Mouse (Mus musculus) stomach, postnatal 0 days (tissue): ENCODE results near the gene Cacng2. TPM values are rescaled to one million over a fixed set of nuclear protein-coding genes. Genes with fewer than 3 reads are reported as not detected.

ENCODE experiments used
- ATAC-seq: fragments of 200-750 bp; cut with Nextera tagmentation; 2 replicates; pipeline ENCODE4 v1.8.0; 2017; ENCODE audit not compliant: low FRiP score, low TSS enrichment
- DNase-seq: peaks from one replicate; pipeline ENCODE4 v3.0.0-alpha.2; 2016; ENCODE audit warnings: low spot score
- H3K27ac ChIP-seq: fragments of 300-500 bp; sonication (generic); replicated peaks from 2 replicates; pipeline ENCODE4 v1.5.1; 2014; ENCODE audit warnings: mild to moderate bottlenecking, control low read depth
- H3K27me3 ChIP-seq: fragments of 300-500 bp; sonication (generic); 2 replicates; pipeline ENCODE4 v1.6.1; 2014; ENCODE audit warnings: low read length; ENCODE audit not compliant: control insufficient read depth, insufficient read depth
- H3K36me3 ChIP-seq: fragments of 300-500 bp; sonication (generic); 2 replicates; pipeline ENCODE4 v1.6.1; 2014; ENCODE audit warnings: low read length, mixed read lengths; ENCODE audit not compliant: control insufficient read depth, insufficient read depth
- H3K4me1 ChIP-seq: fragments of 300-500 bp; sonication (generic); replicated peaks from 2 replicates; pipeline ENCODE4 v1.6.1; 2014; ENCODE audit warnings: antibody characterized with exemption; ENCODE audit not compliant: control insufficient read depth, insufficient read depth
- H3K4me2 ChIP-seq: fragments of 300-500 bp; sonication (generic); replicated peaks from 2 replicates; pipeline ENCODE4 v1.6.1; 2014; ENCODE audit warnings: low read depth, mild to moderate bottlenecking, control low read depth, moderate library complexity
- H3K4me3 ChIP-seq: fragments of 300-500 bp; sonication (generic); 2 replicates; pipeline ENCODE4 v1.5.1; 2014; ENCODE audit warnings: low read depth, low read length, control low read depth
- H3K9ac ChIP-seq: fragments of 300-500 bp; sonication (generic); 2 replicates; pipeline ENCODE4 v1.6.1; 2014; ENCODE audit warnings: mild to moderate bottlenecking, low read length, control low read depth, mixed read lengths
- H3K9me3 ChIP-seq: fragments of 300-500 bp; sonication (generic); 2 replicates; pipeline ENCODE4 v1.6.1; 2016; ENCODE audit warnings: low read length; ENCODE audit not compliant: control insufficient read depth
- CTCF ChIP-seq: IDR thresholded peaks from 2 replicates; pipeline ENCODE4 v1.5.1; 2016; ENCODE audit warnings: antibody characterized with exemption, low read depth, mild to moderate bottlenecking, moderate library complexity
- EP300 ChIP-seq: optimal IDR thresholded peaks from 2 replicates; pipeline ENCODE3; 2016; ENCODE audit warnings: antibody characterized with exemption
- WGBS: fragments of 180-500 bp; shearing (Covaris S2); extraction: QIAGEN DNeasy Blood & Tissue Kit; methylation state at CpG from one replicate; pipeline ENCODE4 v1.1.7; 2014; 5-methylcytosine and 5-hydroxymethylcytosine counted together
- polyA plus RNA-seq: library from polyadenylated mRNA; unstranded; fragments of >200 nt; fragmentation: Nextera tagmentation; extraction: Ambion mirVana; gene quantifications from 2 replicates; pipeline ENCODE4 v1.2.1, GENCODE M21; 2015

Gene Cacng2
- polyA plus RNA-seq, 1 experiment from 2014 or later: 0.02 TPM

- 72% methylated on average over 9 of the region's 9 CpGs for WGBS
- no peak overlapping the region for H3K27ac ChIP-seq
- H3K27me3 ChIP-seq: no peaks in the 10 kb centered on the region
- ATAC-seq (no peak), DNase-seq (no peak)
- H3K9ac ChIP-seq: no peak overlapping the region
- H3K4me2 ChIP-seq: no peak overlapping the region
- no peak overlapping the region for H3K4me3 ChIP-seq
- H3K36me3 ChIP-seq: peaks cover 64% of the 10 kb centered on the region
- peaks cover 4% of the 10 kb centered on the region for H3K4me1 ChIP-seq
- no peaks in the 10 kb centered on the region for H3K9me3 ChIP-seq
- TF ChIP-seq EP300: no peak
- peak; percentile 13 for TF ChIP-seq CTCF
These were observed 154.7 kb downstream of the Cacng2 start for GRCm38 (mm10) chr15:77965117-77965528.

GRCm38 (mm10) chr15:77962447-77962846 lies 157.4 kb downstream of the Cacng2 start:
- ATAC-seq (no peak), DNase-seq (no peak)
- Histone ChIP-seq H3K27me3 (no peaks in the 10 kb centered on the region), H3K4me1 (no peaks in the 10 kb centered on the region), H3K36me3 (peaks cover 71% of the 10 kb centered on the region), H3K4me3 (no peak overlapping the region), H3K4me2 (no peak overlapping the region), H3K9me3 (no peaks in the 10 kb centered on the region), H3K27ac (no peak overlapping the region), H3K9ac (no peak overlapping the region)
- no peak for TF ChIP-seq CTCF
- WGBS: 96% methylated on average over 5 of the region's 5 CpGs

- H3K4me1 ChIP-seq: peaks cover 7% of the 10 kb centered on the region
- no peaks in the 10 kb centered on the region for H3K9me3 ChIP-seq
- H3K9ac ChIP-seq: no peak overlapping the region
- H3K27me3 ChIP-seq: no peaks in the 10 kb centered on the region
- TF ChIP-seq CTCF: no peak
- no peak for TF ChIP-seq EP300
- 89% methylated on average over 6 of the region's 6 CpGs for WGBS
- ATAC-seq (no peak), DNase-seq (no peak)
- no peak overlapping the region for H3K4me2 ChIP-seq
- H3K36me3 ChIP-seq: peaks cover 59% of the 10 kb centered on the region
- H3K27ac ChIP-seq: no peak overlapping the region
- H3K4me3 ChIP-seq: no peak overlapping the region
These were observed 159.1 kb downstream of the Cacng2 start for GRCm38 (mm10) chr15:77960693-77961092.

GRCm38 (mm10) chr15:77958071-77958470 lies 161.8 kb downstream of the Cacng2 start:
- H3K9me3 ChIP-seq: no peaks in the 10 kb centered on the region
- no peak overlapping the region for H3K27ac ChIP-seq
- WGBS: 54% methylated on average over 3 of the region's 3 CpGs
- no peak overlapping the region for H3K4me3 ChIP-seq
- H3K4me2 ChIP-seq: no peak overlapping the region
- ATAC-seq: no peak
- H3K36me3 ChIP-seq: peaks cover 37% of the 10 kb centered on the region
- H3K4me1 ChIP-seq: peaks cover 7% of the 10 kb centered on the region
- no peak for DNase-seq
- H3K9ac ChIP-seq: no peak overlapping the region
- TF ChIP-seq EP300: no peak
- no peaks in the 10 kb centered on the region for H3K27me3 ChIP-seq

GRCm38 (mm10) chr15:77957625-77958024 lies 162.2 kb downstream of the Cacng2 start:
- 50% methylated on average over 5 of the region's 5 CpGs for WGBS
- ATAC-seq: no peak
- no peaks in the 10 kb centered on the region for H3K9me3 ChIP-seq
- H3K4me1 ChIP-seq: peaks cover 7% of the 10 kb centered on the region
- H3K4me3 ChIP-seq: no peak overlapping the region
- H3K9ac ChIP-seq: no peak overlapping the region
- no peak for TF ChIP-seq CTCF
- no peak for DNase-seq
- peaks cover 37% of the 10 kb centered on the region for H3K36me3 ChIP-seq
- H3K4me2 ChIP-seq: no peak overlapping the region
- H3K27me3 ChIP-seq: no peaks in the 10 kb centered on the region
- H3K27ac ChIP-seq: no peak overlapping the region

- Histone ChIP-seq H3K27ac (no peak within 1 kb of the TSS), H3K36me3 (peaks cover 26% of the 10 kb centered on the region), H3K4me2 (peak within 1 kb of the TSS; percentile 73), H3K4me1 (peaks cover 7% of the 10 kb centered on the region), H3K9ac (peak within 1 kb of the TSS; percentile 45; the same call in 1 of the 2 replicates), H3K9me3 (no peaks in the 10 kb centered on the region), H3K4me3 (peak within 1 kb of the TSS; percentile 40), H3K27me3 (no peaks in the 10 kb centered on the region)
- ATAC-seq: peak; percentile 94
- peak; percentile 89 for DNase-seq
- TF ChIP-seq EP300 (no peak), CTCF (peak; percentile 63)
- under 1% methylated on average over 39 of the region's 39 CpGs for WGBS
These were observed 163.4 kb downstream of the Cacng2 start, which contains the start of gene Foxred2 for GRCm38 (mm10) chr15:77956404-77956901. Foxred2 (minus strand) TSS chr15:77956722.
